ENCODE assay signal across 19 mouse cellular contexts in the genomic region with DNA sequence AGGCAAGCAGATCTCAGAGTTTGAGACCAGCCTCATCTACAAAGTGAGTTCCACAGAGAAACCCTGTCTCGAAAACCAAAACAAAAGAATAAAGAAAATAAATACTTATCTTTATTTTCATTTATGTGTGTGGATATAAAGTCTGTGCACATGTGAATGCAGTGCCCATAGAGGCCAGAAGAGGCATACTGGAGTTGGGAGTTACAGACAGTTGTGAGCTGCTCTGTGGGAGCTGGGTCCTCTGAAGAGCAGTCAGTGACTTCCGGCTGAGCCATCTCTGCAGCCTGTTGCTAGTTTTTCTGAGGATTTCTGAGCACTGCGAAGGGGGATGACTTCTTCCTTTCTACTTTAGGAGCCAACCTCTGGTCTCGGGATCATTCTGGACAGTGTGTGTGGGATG. TPM values are rescaled to one million over a fixed set of nuclear protein-coding genes. Genes with fewer than 3 reads are reported as not detected.
DNase-seq lines count a peak whose midpoint lies in the region; ATAC-seq and TF ChIP-seq lines count a peak whose summit lies in the region.
"Had no signal": no experiment of that assay in that cellular context is flagged by ENCODE, and none has a peak within 500 bp of the region (broad histone marks: within the 10 kb centered on the region; RNA-seq: fewer than 3 reads in every experiment).

No protein-coding gene starts in this region.

- DNase-seq in embryo, embryonic 11 days, result peak; percentile 2
- no peak for DNase-seq in embryo, embryonic 9.5 days (ENCODE audit: extremely low spot score)
- no peak for DNase-seq in lung, adult 2 months
- no peak for DNase-seq in lung, postnatal 25 days (ENCODE audit: low spot score)
- DNase-seq in gastrocnemius, postnatal 14 days, result no peak
- DNase-seq in cerebellum, adult 18-20 months, result no peak
- DNase-seq: kidney, adult 8-10 months; right cerebral cortex, adult 18-20 months had no signal

- no peaks in the 10 kb centered on the region for H3K4me1 ChIP-seq in lung, adult 2 months (ENCODE audit: control insufficient read depth, insufficient read depth, low read length)
- H3K4me1 ChIP-seq in E14TG2a.4 (replicated peaks; ENCODE audit: low read depth, low read length), result peaks cover 13% of the 10 kb centered on the region
- H3K4me1 ChIP-seq: limb, embryonic 12.5 days; liver, embryonic 15.5 days had no signal

- no peak overlapping the region for H3K4me3 ChIP-seq in lung, adult 2 months (replicated peaks; ENCODE audit: extremely low read depth, low read depth, low read length)
- no peak overlapping the region for H3K4me3 ChIP-seq in E14TG2a.4 (replicated peaks; ENCODE audit: low read length)
- H3K4me3 ChIP-seq: limb, embryonic 12.5 days; liver, embryonic 15.5 days had no signal

- no peaks in the 10 kb centered on the region for H3K9me3 ChIP-seq in E14TG2a.4 (ENCODE audit: low read length)
- H3K9me3 ChIP-seq: limb, embryonic 12.5 days; liver, embryonic 15.5 days had no signal

- intact Hi-C loops in gastrocnemius, postnatal 14 days (cut with DNase I; ENCODE audit: low total_unique reads), result no loop called here

- no peak for TF ChIP-seq POLR2A in lung, adult 2 months (IDR thresholded peaks at IDR 0.05; ENCODE audit: borderline replicate concordance, extremely low read depth, low read depth, low read length)

- peak; percentile 65 for ATAC-seq in megakaryocyte progenitor cell, adult 5-6 weeks (replicated peaks; ENCODE audit: poor library complexity)
- ATAC-seq: forebrain, embryonic 14.5 days had no signal

- 92% methylated on average over 4 of the region's 4 CpGs for WGBS in lung, adult 2 months

- H3K36me3 ChIP-seq in E14TG2a.4 (ENCODE audit: insufficient read depth, low read length), result peaks cover 99% of the 10 kb centered on the region

- 0 out of 2 replicates have a peak, but pooled peaks have one; percentile 1 for TF ChIP-seq CTCF in lung, adult 2 months (IDR thresholded peaks at IDR 0.05; ENCODE audit: insufficient read depth, low read length)
- TF ChIP-seq CTCF in E14TG2a.4 (conservative IDR thresholded peaks at IDR 0.05; ENCODE audit: low read length), result peak; percentile 45

- H3K27me3 ChIP-seq in E14TG2a.4 (ENCODE audit: insufficient read depth, low read length), result no peaks in the 10 kb centered on the region
- H3K27me3 ChIP-seq: limb, embryonic 12.5 days; liver, embryonic 15.5 days had no signal

RNA-seq across cellular contexts. Expression of gene Nup188, which starts 29.9 kb away (rescaled TPM):
- 27.3 and 28.1 TPM in 2 replicates for polyA plus RNA-seq in lung, adult 2 months (2012; rRNA removed)
- total RNA-seq in megakaryocyte progenitor cell, adult 5-6 weeks (2015), result 34.3 and 35.8 TPM in 2 replicates
- 21.6 and 21.7 TPM in 2 replicates for total RNA-seq in megakaryocyte progenitor cell, adult 5-6 weeks (2017)
- total RNA-seq in gastrocnemius, postnatal 14 days (2021), result 10 to 100 TPM; 10.5 to 13.1 TPM

RNA-seq across cellular contexts. Expression of gene Dolk, which starts 30.0 kb away (rescaled TPM):
- polyA plus RNA-seq in lung, adult 2 months (2012; rRNA removed), result 21.1 and 22.2 TPM in 2 replicates
- total RNA-seq in megakaryocyte progenitor cell, adult 5-6 weeks (2015), result 5.9 TPM in 2 replicates
- total RNA-seq in megakaryocyte progenitor cell, adult 5-6 weeks (2017), result 9.3 and 14.1 TPM in 2 replicates
- 10 to 100 TPM; 18.8 to 18.9 TPM for total RNA-seq in gastrocnemius, postnatal 14 days (2021)

RNA-seq across cellular contexts. Expression of gene Gm28038, which starts 35.3 kb away (rescaled TPM):
- polyA plus RNA-seq in lung, adult 2 months (2012; rRNA removed), result not detected in 2 replicates
- total RNA-seq in megakaryocyte progenitor cell, adult 5-6 weeks (2015), result not detected in 2 replicates
- total RNA-seq in megakaryocyte progenitor cell, adult 5-6 weeks (2017), result not detected in 2 replicates
- under 1 TPM in 1 of 2 experiments, not detected in 1; 0.90 TPM for total RNA-seq in gastrocnemius, postnatal 14 days (2021)
- total RNA-seq: common myeloid progenitor, adult 5-6 weeks; left cerebral cortex, adult 18-20 months; neutrophil, adult 5-6 weeks had no signal
- polyA plus RNA-seq: forebrain, embryonic 14.5 days; heart, postnatal 0 days; hindbrain, embryonic 14.5 days; limb, embryonic 12.5 days; liver, embryonic 15.5 days; testis, adult 2 months had no signal

RNA-seq across cellular contexts. Expression of gene Sh3glb2, which starts 43.0 kb away (rescaled TPM):
- 132 and 136 TPM in 2 replicates for polyA plus RNA-seq in lung, adult 2 months (2012; rRNA removed)
- 16.1 and 16.7 TPM in 2 replicates for total RNA-seq in megakaryocyte progenitor cell, adult 5-6 weeks (2015)
- total RNA-seq in megakaryocyte progenitor cell, adult 5-6 weeks (2017), result 23.4 and 24.8 TPM in 2 replicates
- 10 to 100 TPM; 23.2 to 28.1 TPM for total RNA-seq in gastrocnemius, postnatal 14 days (2021)

RNA-seq across cellular contexts. Expression of gene Miga2, which starts 47.9 kb away (rescaled TPM):
- 28.2 and 36.1 TPM in 2 replicates for polyA plus RNA-seq in lung, adult 2 months (2012; rRNA removed)
- total RNA-seq in megakaryocyte progenitor cell, adult 5-6 weeks (2015), result 4.2 and 5.0 TPM in 2 replicates
- total RNA-seq in megakaryocyte progenitor cell, adult 5-6 weeks (2017), result 11.7 and 12.3 TPM in 2 replicates
- 10 to 100 TPM; 16.3 to 16.8 TPM for total RNA-seq in gastrocnemius, postnatal 14 days (2021)
